Mouse (Mus musculus): ENCODE data around the gene Dscaml1.

The Dscaml1 gene

DNA sequence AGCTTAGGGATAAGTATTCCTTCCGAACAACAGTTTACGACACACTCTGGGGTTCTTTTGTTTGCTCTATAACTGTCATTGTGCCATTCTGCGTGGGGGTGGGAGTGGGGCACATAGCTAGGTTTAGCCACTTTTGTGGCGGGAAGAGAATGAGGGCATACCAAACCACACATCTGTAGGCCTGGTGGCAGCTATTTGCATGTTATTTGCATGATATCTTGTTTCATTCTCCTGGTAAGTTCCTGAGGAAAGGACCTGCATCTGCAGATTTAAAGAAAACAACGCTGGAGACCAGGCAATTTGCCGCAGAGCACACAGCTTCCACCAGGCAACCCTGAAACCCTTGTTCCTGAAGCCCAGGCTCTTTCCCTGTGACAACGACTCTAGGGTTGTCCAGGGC is 30.8 kb downstream of the Dscaml1 start:
- DNase-seq: no peak

DNA sequence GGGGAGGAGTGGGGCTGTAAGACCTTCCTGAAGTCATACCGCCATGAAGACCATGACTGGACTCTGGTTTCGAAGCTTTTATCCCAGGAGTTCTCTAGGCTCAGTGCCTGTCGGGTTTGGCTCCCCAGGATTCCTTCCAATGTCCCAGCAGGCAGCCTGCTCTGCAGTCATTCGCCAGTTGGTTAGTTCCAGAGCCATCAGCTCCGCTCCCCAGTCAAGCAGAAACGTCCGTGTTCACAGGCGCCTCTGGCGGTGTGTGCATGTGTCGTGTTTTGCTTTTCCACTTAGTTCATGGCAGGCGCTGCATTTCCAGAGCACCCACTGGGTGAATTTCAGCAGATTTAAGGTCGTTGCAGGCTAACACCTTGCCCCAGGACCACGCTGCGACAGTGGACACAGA is 31.9 kb downstream of the Dscaml1 start:
- DNase-seq: no peak

GRCm38 (mm10) chr9:45465396-45466019 is 39.1 kb downstream of the Dscaml1 start:
- DNase-seq: no peak

DNA sequence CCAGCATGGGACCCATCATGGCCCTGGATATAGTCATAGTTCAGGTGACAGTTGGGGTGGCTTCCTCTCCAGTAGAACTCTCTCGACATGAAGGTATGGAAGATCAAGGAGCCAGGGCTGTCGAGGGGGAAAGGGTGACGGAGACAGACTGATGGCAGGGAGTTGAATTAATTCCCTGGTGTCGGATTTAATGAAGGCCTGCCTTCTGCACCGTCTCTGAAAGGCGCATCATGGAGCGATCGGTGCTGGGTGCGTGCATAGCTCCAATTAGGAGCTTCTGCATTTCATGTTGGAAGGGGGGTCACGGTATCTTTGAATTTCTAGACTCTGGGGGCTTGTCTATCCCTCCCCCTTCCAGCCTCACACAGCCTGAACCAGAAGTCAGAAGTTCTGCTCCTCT is 41.8 kb downstream of the Dscaml1 start:
- DNase-seq: no peak

- DNase-seq: peak; percentile 37 to 40
Observed at GRCm38 (mm10) chr9:45470746-45471471, 44.5 kb downstream of the Dscaml1 start.

GRCm38 (mm10) chr9:45471691-45472090 is 45.3 kb downstream of the Dscaml1 start:
- no peak for DNase-seq

DNA sequence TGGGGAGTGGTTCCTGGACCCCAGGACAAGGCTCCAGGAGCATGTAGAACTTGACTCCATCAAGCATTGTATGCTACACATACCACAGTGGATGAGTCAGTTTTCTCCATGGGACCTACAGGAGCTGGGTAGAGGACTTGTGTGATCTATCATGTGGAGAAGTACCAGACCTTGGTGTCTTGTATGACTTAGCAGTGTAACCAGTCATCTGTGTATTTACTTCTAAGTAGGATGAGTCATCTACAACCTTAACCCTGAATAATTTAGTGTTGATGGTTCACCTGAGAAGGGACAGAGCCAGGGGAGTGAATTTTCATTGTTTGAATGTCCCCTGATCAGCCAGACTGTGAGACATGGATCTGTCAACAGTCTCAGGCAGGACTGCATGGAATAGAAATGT is 48.4 kb downstream of the Dscaml1 start:
- DNase-seq: no peak

DNA sequence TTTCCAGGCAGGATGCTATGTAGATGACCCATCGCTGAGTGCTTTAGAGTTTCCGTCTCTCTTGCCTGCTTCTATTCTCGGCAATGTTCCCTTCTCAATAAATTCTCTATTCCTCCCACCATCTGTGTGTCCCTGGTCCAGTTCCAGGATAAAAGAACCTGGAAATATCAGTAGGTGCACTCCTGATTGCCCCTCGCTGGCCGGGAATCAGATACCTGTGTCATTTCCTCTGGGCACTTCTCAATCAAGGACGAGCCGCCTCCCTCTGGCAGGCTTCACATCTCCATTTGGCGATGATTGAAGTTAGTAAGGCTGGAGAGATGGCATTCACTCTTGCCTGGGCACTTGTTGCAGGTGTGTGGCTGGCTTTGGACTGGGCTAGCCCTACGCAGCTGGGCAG is 54.5 kb downstream of the Dscaml1 start:
- no peak for DNase-seq

DNA sequence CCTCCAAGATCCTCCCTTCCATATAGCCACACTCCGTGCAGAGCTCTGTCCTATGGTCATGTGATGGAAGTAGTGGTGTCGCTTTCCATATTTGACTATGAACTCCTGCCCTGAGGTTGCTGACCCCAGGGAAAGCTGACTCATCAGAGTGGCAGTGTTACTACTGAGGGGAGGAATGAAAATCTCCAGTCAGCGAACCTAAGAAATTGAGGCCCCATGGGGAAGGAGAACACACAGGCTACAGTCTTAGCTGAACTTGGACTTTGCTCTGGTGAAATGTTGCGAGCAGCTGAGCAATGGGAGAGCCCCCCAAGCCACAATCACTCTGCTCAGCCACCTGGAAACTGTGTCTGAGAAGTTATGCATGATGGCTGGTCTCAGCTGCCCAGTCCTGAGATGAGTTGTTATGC is 60.2 kb downstream of the Dscaml1 start:
- DNase-seq: no peak

GRCm38 (mm10) chr9:45487179-45487801 is 60.9 kb downstream of the Dscaml1 start:
- DNase-seq: no peak

- no peak for DNase-seq
Observed at GRCm38 (mm10) chr9:45490899-45491298, 64.5 kb downstream of the Dscaml1 start.

GRCm38 (mm10) chr9:45494889-45495288 is 68.5 kb downstream of the Dscaml1 start:
- DNase-seq: no peak

- DNase-seq: no peak
Observed at GRCm38 (mm10) chr9:45496340-45496739, 69.9 kb downstream of the Dscaml1 start.

DNA sequence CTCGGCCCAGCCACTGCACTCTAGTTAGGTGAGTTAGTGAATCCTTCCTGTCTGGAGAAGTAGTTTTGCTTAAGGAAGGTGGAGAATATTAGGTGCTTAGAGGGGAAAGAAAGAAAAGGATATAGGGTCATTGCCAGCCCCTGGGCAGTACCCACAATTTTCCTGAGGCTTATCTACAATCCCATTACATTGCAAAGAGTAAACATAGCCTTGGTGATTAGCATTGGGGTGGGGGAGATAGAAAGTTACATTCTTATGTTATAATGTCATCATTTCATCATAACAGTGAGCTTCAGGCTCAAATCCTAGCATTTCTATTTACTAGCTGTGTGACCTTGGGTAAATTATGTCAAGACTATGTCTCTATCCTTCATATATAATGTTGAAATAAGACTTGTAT is 70.5 kb downstream of the Dscaml1 start:
- no peak for DNase-seq

DNA sequence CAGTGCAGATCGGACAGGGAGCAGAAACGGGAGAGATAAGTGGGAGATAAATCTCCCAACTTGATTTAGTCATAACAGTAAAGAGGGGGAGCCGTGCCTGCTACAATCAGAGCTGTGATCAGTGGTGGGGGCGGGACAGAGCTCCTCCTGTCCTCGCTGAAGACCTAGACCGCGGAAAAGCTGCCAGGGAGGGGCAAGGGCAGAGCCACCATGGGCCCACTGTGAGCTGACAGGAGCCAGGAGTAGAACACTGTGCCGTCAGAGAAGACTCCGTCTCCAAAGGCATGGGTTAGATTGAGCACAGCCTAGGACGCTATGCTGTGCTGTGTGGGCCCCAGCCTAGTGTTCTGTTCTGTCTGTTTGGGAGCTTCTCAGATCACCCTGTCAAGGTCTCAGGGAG is 72.8 kb downstream of the Dscaml1 start:
- no peak for DNase-seq

DNA sequence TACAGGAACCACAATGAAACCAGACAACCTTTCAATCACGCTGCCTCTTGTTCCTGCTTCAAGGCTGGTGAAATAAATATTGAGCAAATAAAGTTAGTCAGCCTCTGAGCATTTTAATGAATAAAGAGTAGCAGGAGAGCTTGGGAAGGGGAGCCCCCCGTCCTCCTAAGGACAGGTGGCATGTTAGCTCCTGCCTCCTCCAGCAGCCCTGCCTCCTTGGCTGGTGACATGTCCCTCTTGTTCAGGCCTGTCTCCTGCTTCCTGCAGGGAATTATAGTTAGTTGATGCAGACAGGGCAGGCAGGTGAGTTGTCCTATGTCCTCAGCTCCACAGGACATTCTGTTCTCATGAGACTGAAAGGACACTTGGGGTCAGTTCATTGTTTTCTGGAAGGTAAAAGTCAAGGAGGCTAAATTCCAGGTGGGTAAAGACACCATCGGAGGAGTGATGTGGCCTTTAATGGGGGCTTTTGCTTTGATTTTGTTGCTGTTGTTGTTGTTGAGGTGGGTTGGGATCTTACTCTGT is 73.7 kb downstream of the Dscaml1 start:
- DNase-seq: no peak

GRCm38 (mm10) chr9:45501295-45501927 is 75.0 kb downstream of the Dscaml1 start:
- no peak for DNase-seq

DNA sequence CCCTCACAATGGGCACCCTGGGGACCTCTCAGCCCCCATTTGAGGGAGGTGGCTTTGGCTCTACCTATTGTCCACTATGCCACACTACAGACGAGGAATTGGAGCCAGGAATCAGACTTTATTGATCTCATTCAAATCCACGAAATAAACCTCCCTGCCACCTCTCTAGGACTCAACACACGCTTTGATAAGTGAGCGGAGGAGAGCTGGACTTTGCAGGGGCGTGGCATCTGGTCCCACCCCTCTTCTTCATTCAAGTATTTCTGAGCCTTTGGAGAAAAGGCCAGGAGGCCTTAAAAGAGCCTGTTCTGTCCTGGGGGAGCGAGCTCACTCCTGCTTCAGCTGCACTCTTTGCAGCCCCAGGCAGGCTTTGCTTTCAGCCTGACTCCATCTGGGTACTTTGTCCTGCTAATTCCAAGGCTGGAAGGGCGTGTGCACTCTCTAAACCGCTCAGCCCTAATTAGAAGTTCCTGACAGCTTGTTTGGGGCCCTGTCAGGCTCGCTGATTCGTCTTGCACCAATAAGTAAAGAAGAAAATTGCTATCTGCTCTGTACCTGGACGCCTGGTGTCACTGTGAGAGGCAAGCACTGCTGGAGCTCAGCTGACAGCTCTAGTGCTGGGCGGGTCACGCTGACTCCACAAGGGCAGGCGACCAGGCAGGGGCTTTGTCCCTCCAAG is 75.7 kb downstream of the Dscaml1 start:
- DNase-seq: no peak

- DNase-seq: no peak
Observed at GRCm38 (mm10) chr9:45504977-45505376, 78.5 kb downstream of the Dscaml1 start.

DNA sequence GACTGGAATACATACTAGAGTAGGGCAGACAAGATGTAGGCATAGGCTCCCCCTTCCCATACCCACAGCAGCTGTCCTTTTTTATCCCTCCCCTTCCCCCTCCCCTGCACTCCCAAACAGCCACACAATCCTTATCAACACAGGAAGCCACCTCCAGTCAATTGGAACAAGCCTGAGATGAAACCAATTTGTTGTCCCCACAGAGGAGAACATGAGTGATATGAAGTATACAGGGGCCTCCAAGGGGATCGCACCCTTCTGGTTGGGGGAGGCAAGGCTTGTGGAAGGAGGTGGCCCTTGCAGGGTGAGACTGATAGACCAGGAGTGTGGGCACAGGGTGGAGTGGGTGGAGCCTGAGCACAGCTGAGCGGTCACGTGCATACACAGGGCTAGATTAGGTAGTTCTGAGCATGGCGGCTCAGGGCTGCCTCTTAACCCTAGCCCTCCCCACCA is 79.1 kb downstream of the Dscaml1 start:
- no peak for DNase-seq

DNA sequence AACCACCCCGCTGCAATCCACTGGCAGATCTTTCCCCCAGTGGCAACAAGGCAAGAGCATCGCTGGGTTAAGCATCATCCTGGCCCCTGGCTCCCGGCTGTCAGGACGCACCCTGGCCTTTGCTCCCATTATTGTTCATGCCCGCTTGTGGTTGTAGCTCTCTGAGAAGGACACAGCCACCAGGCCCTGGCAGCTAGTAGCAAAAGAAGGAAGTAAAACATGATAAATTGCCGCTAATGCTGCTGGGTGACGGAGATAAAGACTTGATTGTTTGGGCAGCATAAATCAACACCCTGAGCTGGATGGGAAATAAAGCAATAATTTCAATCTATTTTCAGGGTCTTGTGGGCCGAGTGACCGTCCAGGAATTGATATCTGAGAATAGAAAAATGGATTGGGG is 81.1 kb downstream of the Dscaml1 start:
- peak; percentile 4 to 7 for DNase-seq

DNA sequence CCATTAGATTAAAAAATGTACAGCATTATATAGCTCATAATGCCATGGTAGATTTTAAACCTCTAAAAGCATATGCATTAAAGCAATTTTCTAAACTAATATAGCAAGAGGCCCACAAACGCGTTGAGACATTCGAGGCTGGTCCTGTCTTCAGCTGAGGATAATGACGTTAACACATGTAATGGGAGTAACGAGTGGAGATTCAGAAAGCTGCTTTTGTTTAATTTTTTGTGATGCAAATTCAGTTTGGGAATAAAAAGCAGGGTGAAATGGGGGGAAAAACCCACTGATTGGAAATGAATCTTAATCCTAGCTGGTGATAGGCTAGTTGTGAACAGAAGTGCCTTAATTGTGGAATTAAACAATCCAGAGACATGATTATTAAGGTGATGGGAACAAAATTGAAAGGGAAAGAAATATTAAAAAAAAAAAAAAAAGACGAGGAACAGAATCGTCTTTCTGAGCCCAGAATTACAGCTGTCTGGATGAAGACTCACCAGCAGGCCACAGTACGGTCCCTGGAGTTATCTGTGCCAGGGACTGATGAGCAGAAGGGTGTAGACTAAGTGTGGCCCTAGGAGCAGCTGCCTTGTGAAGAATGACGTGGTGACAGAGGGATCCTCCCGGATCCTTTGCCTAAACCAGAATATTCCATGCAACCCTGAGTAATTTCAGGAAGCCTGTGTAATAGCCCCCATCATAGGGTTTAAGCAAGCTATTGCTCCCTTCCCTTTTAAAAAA is 84.5 kb downstream of the Dscaml1 start:
- DNase-seq: no peak
